Mouse (Mus musculus) midbrain, embryonic 11.5 days (tissue): ENCODE data around the gene Shisa7. TPM values are rescaled to one million over a fixed set of nuclear protein-coding genes. Genes with fewer than 3 reads are reported as not detected.
A peak's percentile ranks its signal among the peaks of the same experiment; 100 is the strongest.
"Not testable (repeated sequence)": the region's sequence is repeated elsewhere in the genome, so short reads cannot be mapped to it uniquely, and the experiment has no call there.

ENCODE experiments used
- ATAC-seq: fragments of 200-750 bp; cut with Nextera tagmentation; 2 replicates; pipeline ENCODE4 v1.8.0; 2017; ENCODE audit warnings: moderate TSS enrichment, moderate library complexity; ENCODE audit not compliant: low FRiP score
- DNase-seq: peaks from one replicate; pipeline ENCODE4 v3.0.0; 2015; ENCODE audit warnings: low spot score; ENCODE audit errors: missing footprints
- H3K27ac ChIP-seq: fragments of 300-500 bp; sonication (generic); 2 replicates; pipeline ENCODE4 v1.5.1; 2014; ENCODE audit warnings: low read depth, low read length
- H3K27me3 ChIP-seq: fragments of 300-500 bp; sonication (generic); 2 replicates; pipeline ENCODE4 v1.6.1; 2014; ENCODE audit warnings: mild to moderate bottlenecking, low read length, moderate library complexity, mixed read lengths; ENCODE audit not compliant: control insufficient read depth, insufficient read depth
- H3K36me3 ChIP-seq: fragments of 300-500 bp; sonication (generic); 2 replicates; pipeline ENCODE4 v1.6.1; 2014; ENCODE audit warnings: mild to moderate bottlenecking, low read length, moderate library complexity, mixed read lengths; ENCODE audit not compliant: control insufficient read depth, insufficient read depth
- H3K4me1 ChIP-seq: fragments of 300-500 bp; sonication (generic); 2 replicates; pipeline ENCODE4 v1.6.1; 2014; ENCODE audit warnings: low read length; ENCODE audit not compliant: control insufficient read depth, insufficient read depth
- H3K4me2 ChIP-seq: fragments of 300-500 bp; sonication (generic); 2 replicates; pipeline ENCODE4 v1.6.1; 2014; ENCODE audit warnings: mild to moderate bottlenecking, moderate library complexity
- H3K4me3 ChIP-seq: fragments of 300-500 bp; sonication (generic); 2 replicates; pipeline ENCODE4 v1.5.1; 2014; ENCODE audit warnings: low read depth, low read length
- H3K9ac ChIP-seq: fragments of 300-500 bp; sonication (generic); 2 replicates; pipeline ENCODE4 v1.6.1; 2014; ENCODE audit warnings: low read length
- H3K9me3 ChIP-seq: fragments of 300-500 bp; sonication (generic); 2 replicates; pipeline ENCODE4 v1.6.1; 2016; ENCODE audit warnings: low read length; ENCODE audit not compliant: control insufficient read depth
- WGBS: fragments of 180-500 bp; shearing (Covaris S2); extraction: QIAGEN DNeasy Blood & Tissue Kit; methylation state at CpG from one replicate; pipeline ENCODE4 v1.1.7; 2014; 5-methylcytosine and 5-hydroxymethylcytosine counted together
- polyA plus RNA-seq: library from polyadenylated mRNA; unstranded; fragments of >200 nt; fragmentation: Nextera tagmentation; extraction: Ambion mirVana; gene quantifications from 2 replicates; pipeline ENCODE4 v1.2.1, GENCODE M21; 2014

Gene Shisa7
- polyA plus RNA-seq, 1 experiment from 2014 or later = 2.4 TPM

- peaks cover 6% of the 10 kb centered on the region; the same call in 1 of the 2 replicates for H3K27me3 ChIP-seq
- no peaks in the 10 kb centered on the region for H3K9me3 ChIP-seq
- no peak overlapping the region for H3K27ac ChIP-seq
- peak overlapping the region; percentile 76 for H3K4me2 ChIP-seq
- peaks cover 9% of the 10 kb centered on the region for H3K4me1 ChIP-seq
- WGBS = 41% methylated on average over 4 of the region's 4 CpGs
- peaks cover 13% of the 10 kb centered on the region for H3K36me3 ChIP-seq
- ATAC-seq (no peak), DNase-seq (no peak)
- peak overlapping the region; percentile 70 for H3K4me3 ChIP-seq
- H3K9ac ChIP-seq = peak overlapping the region; percentile 92
These were observed 50.8 kb downstream of the Shisa7 start for GRCm38 (mm10) chr7:4793674-4794073.

GRCm38 (mm10) chr7:4793248-4793647, 51.2 kb downstream of the Shisa7 start:
- H3K36me3 ChIP-seq = peaks cover 13% of the 10 kb centered on the region
- peak overlapping the region; percentile 92 for H3K9ac ChIP-seq
- H3K4me2 ChIP-seq = peak overlapping the region; percentile 76
- ATAC-seq, H3K9me3 ChIP-seq, DNase-seq: not testable (repeated sequence)
- H3K27ac ChIP-seq = peak overlapping the region; percentile 78
- H3K4me1 ChIP-seq = peaks cover 13% of the 10 kb centered on the region
- peak overlapping the region; percentile 70 for H3K4me3 ChIP-seq
- under 1% methylated on average over 30 of the region's 31 CpGs for WGBS
- H3K27me3 ChIP-seq = peaks cover 10% of the 10 kb centered on the region; the same call in 1 of the 2 replicates

GRCm38 (mm10) chr7:4792278-4793212, 52.0 kb downstream of the Shisa7 start, which contains the start of gene Rpl28:
Gene Rpl28, plus strand, starts transcription at chr7:4792874.
- peaks cover 13% of the 10 kb centered on the region for H3K4me1 ChIP-seq
- peak within 1 kb of the TSS; percentile 78 for H3K27ac ChIP-seq
- peaks cover 13% of the 10 kb centered on the region for H3K36me3 ChIP-seq
- DNase-seq (peak; percentile 99), ATAC-seq (peak; percentile 92)
- peaks cover 11% of the 10 kb centered on the region; the same call in 1 of the 2 replicates for H3K27me3 ChIP-seq
- peak within 1 kb of the TSS; percentile 70 for H3K4me3 ChIP-seq
- no peaks in the 10 kb centered on the region for H3K9me3 ChIP-seq
- WGBS = 2% methylated on average over 54 of the region's 54 CpGs
- peak within 1 kb of the TSS; percentile 76 for H3K4me2 ChIP-seq
- peak within 1 kb of the TSS; percentile 92 for H3K9ac ChIP-seq

- peaks cover 13% of the 10 kb centered on the region for H3K4me1 ChIP-seq
- 9% methylated on average over 40 of the region's 40 CpGs for WGBS
- H3K9me3 ChIP-seq = no peaks in the 10 kb centered on the region
- H3K4me2 ChIP-seq = peak within 1 kb of the TSS; percentile 84
- H3K4me3 ChIP-seq = peak within 1 kb of the TSS; percentile 51
- peaks cover 5% of the 10 kb centered on the region for H3K36me3 ChIP-seq
- H3K9ac ChIP-seq = peak within 1 kb of the TSS; percentile 83
- peak within 1 kb of the TSS; percentile 35; the same call in 1 of the 2 replicates for H3K27ac ChIP-seq
- H3K27me3 ChIP-seq = peaks cover 11% of the 10 kb centered on the region; the same call in 1 of the 2 replicates
- no peak for DNase-seq
- peak; percentile 6; the same call in 1 of the 2 replicates for ATAC-seq
These were observed 55.0 kb downstream of the Shisa7 start, which contains the start of gene Tmem238 for GRCm38 (mm10) chr7:4789436-4789935. Gene Tmem238, minus strand, starts transcription at chr7:4789656.

- Histone ChIP-seq H3K4me1 (peaks cover 8% of the 10 kb centered on the region), H3K4me2 (peak overlapping the region; percentile 84), H3K4me3 (peak overlapping the region; percentile 51), H3K36me3 (no peaks in the 10 kb centered on the region; the same call in 1 of the 2 replicates), H3K27me3 (peaks cover 11% of the 10 kb centered on the region; the same call in 1 of the 2 replicates), H3K9ac (peak overlapping the region; percentile 83), H3K27ac (peak overlapping the region; percentile 35; the same call in 1 of the 2 replicates), H3K9me3 (no peaks in the 10 kb centered on the region)
- WGBS = 2% methylated on average over 63 of the region's 64 CpGs
- DNase-seq = peak; percentile 97
- peak; percentile 61 for ATAC-seq
These were observed 55.7 kb downstream of the Shisa7 start for GRCm38 (mm10) chr7:4788499-4789435.

- DNase-seq = no peak
- 86% methylated on average over 14 of the region's 14 CpGs for WGBS
- Histone ChIP-seq H3K27ac (no peak overlapping the region), H3K4me2 (no peak overlapping the region), H3K9ac (no peak overlapping the region), H3K4me1 (peaks cover 5% of the 10 kb centered on the region), H3K9me3 (no peaks in the 10 kb centered on the region), H3K4me3 (no peak overlapping the region), H3K27me3 (peaks cover 11% of the 10 kb centered on the region; the same call in 1 of the 2 replicates), H3K36me3 (no peaks in the 10 kb centered on the region)
- no peak for ATAC-seq
These were observed 60.7 kb downstream of the Shisa7 start for GRCm38 (mm10) chr7:4783667-4784268.

GRCm38 (mm10) chr7:4782759-4783158, 61.7 kb downstream of the Shisa7 start, which contains the start of the genes Il11 and Tmem190:
Gene Il11, minus strand, starts transcription at chr7:4782859.
Gene Tmem190, plus strand, starts transcription at chr7:4782937.
- 75% methylated on average over 2 of the region's 2 CpGs for WGBS
- ATAC-seq = no peak

GRCm38 (mm10) chr7:4782130-4782529, 62.4 kb downstream of the Shisa7 start:
- Histone ChIP-seq H3K4me3 (no peak overlapping the region), H3K27me3 (peaks cover 22% of the 10 kb centered on the region), H3K9me3 (no peaks in the 10 kb centered on the region), H3K9ac (no peak overlapping the region), H3K36me3 (no peaks in the 10 kb centered on the region), H3K27ac (no peak overlapping the region), H3K4me1 (peaks cover 5% of the 10 kb centered on the region), H3K4me2 (no peak overlapping the region)
- WGBS = 51% methylated on average over 3 of the region's 3 CpGs
- no peak for DNase-seq
- no peak for ATAC-seq

More at GRCm38 (mm10) chr7:4782759-4783158, 61.7 kb downstream of the Shisa7 start, which contains the start of the genes Il11 and Tmem190:
- DNase-seq = no peak
- Histone ChIP-seq H3K9ac (no peak within 1 kb of the TSS), H3K27ac (no peak within 1 kb of the TSS), H3K9me3 (no peaks in the 10 kb centered on the region), H3K27me3 (peaks cover 16% of the 10 kb centered on the region), H3K36me3 (no peaks in the 10 kb centered on the region), H3K4me3 (no peak within 1 kb of the TSS), H3K4me1 (0 out of 2 replicates have a peak, but pooled peaks cover 1% of the 10 kb centered on the region), H3K4me2 (no peak within 1 kb of the TSS)
